Mouse (Mus musculus) ES-Bruce4 (cell line): ENCODE results near the gene Abcc1. TPM values are rescaled to one million over a fixed set of nuclear protein-coding genes. Genes with fewer than 3 reads are reported as not detected.

ENCODE experiments used
- H3K27ac ChIP-seq: 2 replicates; pipeline ENCODE4 v1.5.1; 2012; ENCODE audit warnings: low read length, inconsistent platforms; ENCODE audit not compliant: insufficient read depth
- H3K27me3 ChIP-seq: 2 replicates; pipeline ENCODE4 v1.6.1; 2012; ENCODE audit warnings: mild to moderate bottlenecking, low read length, inconsistent platforms; ENCODE audit not compliant: control insufficient read depth, poor library complexity, insufficient read depth, severe bottlenecking
- H3K36me3 ChIP-seq: 2 replicates; pipeline ENCODE4 v1.6.1; 2012; ENCODE audit warnings: inconsistent platforms, mild to moderate bottlenecking, low read length, moderate library complexity; ENCODE audit not compliant: control insufficient read depth, poor library complexity, insufficient read depth, severe bottlenecking
- H3K4me1 ChIP-seq: one replicate; pipeline ENCODE4 v1.8.1; 2011; ENCODE audit warnings: low read length; ENCODE audit not compliant: control insufficient read depth, insufficient read depth
- H3K4me3 ChIP-seq: 2 replicates; pipeline ENCODE4 v1.5.1; 2011; ENCODE audit warnings: low read depth, mild to moderate bottlenecking, low read length
- H3K9ac ChIP-seq: 2 replicates; pipeline ENCODE4 v1.6.1; 2012; ENCODE audit warnings: low read depth, mild to moderate bottlenecking, inconsistent platforms; ENCODE audit not compliant: poor library complexity, severe bottlenecking
- H3K9me3 ChIP-seq: replicated peaks from 2 replicates; pipeline ENCODE4 v1.6.1; 2012; ENCODE audit warnings: mild to moderate bottlenecking, low read length, inconsistent platforms; ENCODE audit not compliant: control insufficient read depth, poor library complexity, insufficient read depth, severe bottlenecking
- CTCF ChIP-seq: IDR thresholded peaks from one replicate; pipeline ENCODE4 v1.8.1; 2011; ENCODE audit warnings: low read depth, low read length
- EP300 ChIP-seq: IDR thresholded peaks from 2 replicates; pipeline ENCODE4 v1.6.1; 2011; ENCODE audit warnings: low read depth, low read length; ENCODE audit not compliant: insufficient read depth
- POLR2A ChIP-seq: IDR thresholded peaks from one replicate; pipeline ENCODE4 v1.8.1; 2011; ENCODE audit warnings: low read length; ENCODE audit not compliant: insufficient read depth
- polyA plus RNA-seq: library from polyadenylated mRNA; stranded (reverse); fragments of >200 nt; gene quantifications from 2 replicates; pipeline ENCODE4 v1.2.4, GENCODE M21; 2011; ENCODE audit warnings: low read depth; ENCODE audit not compliant: missing spikeins, insufficient read depth, insufficient read length

Gene Abcc1
- polyA plus RNA-seq, 1 experiment = 69.5 TPM

GRCm38 (mm10) chr16:14437446-14437982 is 76.2 kb downstream of the Abcc1 start:
- no peak overlapping the region for H3K27ac ChIP-seq
- no peaks in the 10 kb centered on the region for H3K4me1 ChIP-seq
- peaks cover 2% of the 10 kb centered on the region; the same call in 1 of the 2 replicates for H3K36me3 ChIP-seq
- TF ChIP-seq CTCF (no peak), POLR2A (no peak), EP300 (no peak)
- no peak overlapping the region for H3K4me3 ChIP-seq
- no peaks in the 10 kb centered on the region for H3K27me3 ChIP-seq
- no peak overlapping the region for H3K9ac ChIP-seq
- H3K9me3 ChIP-seq = no peaks in the 10 kb centered on the region

GRCm38 (mm10) chr16:14438561-14438960 is 77.2 kb downstream of the Abcc1 start:
- Histone ChIP-seq H3K4me1 (no peaks in the 10 kb centered on the region), H3K9ac (no peak overlapping the region), H3K4me3 (no peak overlapping the region), H3K27me3 (no peaks in the 10 kb centered on the region), H3K36me3 (peaks cover 2% of the 10 kb centered on the region; the same call in 1 of the 2 replicates), H3K9me3 (no peaks in the 10 kb centered on the region), H3K27ac (no peak overlapping the region)
- no peak for TF ChIP-seq EP300
- no peak for TF ChIP-seq CTCF
- TF ChIP-seq POLR2A = no peak

DNA sequence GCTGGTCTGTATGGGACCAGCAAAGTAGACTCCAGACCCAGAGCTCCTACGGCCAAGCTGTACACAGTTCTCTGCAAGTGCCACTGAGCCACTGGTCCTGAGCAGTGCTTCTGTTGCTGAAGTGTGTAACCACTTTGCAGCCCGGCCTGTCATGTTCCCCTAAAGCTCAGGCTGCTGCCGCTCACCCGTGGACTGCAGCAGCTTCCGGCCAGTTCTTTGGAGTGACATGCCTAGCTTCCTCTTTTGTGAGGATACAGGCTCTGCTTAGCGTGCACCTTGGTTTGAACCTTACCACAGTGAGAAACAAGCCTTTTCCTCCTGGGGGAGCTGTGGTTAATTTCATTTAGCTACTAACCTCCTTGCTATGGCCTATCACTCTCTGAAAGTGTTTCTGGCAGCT is 77.7 kb downstream of the Abcc1 start:
- H3K4me1 ChIP-seq = no peaks in the 10 kb centered on the region
- H3K9ac ChIP-seq = no peak overlapping the region
- no peaks in the 10 kb centered on the region for H3K9me3 ChIP-seq
- no peak overlapping the region for H3K27ac ChIP-seq
- H3K36me3 ChIP-seq = peaks cover 2% of the 10 kb centered on the region; the same call in 1 of the 2 replicates
- H3K27me3 ChIP-seq = no peaks in the 10 kb centered on the region
- TF ChIP-seq POLR2A (no peak), CTCF (no peak), EP300 (no peak)
- no peak overlapping the region for H3K4me3 ChIP-seq

DNA sequence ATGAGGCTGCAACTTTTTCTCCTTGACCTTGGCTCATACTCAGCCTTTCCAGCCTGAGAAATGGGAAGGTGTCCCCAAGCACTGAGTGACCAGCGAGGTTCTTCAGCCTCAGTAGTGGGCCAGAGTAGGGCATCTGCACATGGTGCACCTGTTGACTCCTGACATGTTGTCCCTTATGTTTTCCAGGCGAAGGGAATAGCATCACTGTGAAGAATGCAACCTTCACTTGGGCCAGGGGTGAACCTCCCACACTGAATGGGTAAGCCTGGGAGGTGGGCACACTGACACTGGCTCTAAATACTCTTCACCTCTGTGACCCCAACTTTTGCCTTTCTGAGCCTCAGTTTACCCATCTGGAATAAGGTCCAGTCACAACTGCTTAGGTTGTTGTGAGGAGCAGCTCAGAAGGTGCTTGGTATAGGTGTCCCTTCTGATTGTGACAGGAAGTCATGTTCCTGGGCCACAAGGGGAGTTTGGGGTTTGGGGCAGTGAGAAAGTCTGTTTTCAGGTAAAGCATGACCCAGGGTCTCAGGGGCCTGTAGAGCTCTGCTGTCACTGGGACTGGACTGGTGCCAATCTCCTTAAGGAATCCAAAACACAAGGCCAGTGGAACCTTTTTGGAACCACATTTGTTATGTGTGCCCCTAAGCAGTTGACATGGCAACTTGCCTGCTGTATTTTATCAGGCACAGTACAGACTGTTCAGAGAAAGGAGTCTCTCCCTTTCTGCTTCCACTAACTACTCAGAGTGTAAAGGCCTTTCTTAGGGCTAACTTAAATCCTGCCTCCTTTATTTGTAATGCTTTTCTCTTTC is 78.7 kb downstream of the Abcc1 start:
- Histone ChIP-seq H3K27me3 (no peaks in the 10 kb centered on the region), H3K27ac (no peak overlapping the region), H3K36me3 (peaks cover 2% of the 10 kb centered on the region; the same call in 1 of the 2 replicates), H3K9ac (no peak overlapping the region), H3K4me3 (no peak overlapping the region), H3K4me1 (no peaks in the 10 kb centered on the region), H3K9me3 (no peaks in the 10 kb centered on the region)
- TF ChIP-seq POLR2A (no peak), CTCF (no peak), EP300 (no peak)

DNA sequence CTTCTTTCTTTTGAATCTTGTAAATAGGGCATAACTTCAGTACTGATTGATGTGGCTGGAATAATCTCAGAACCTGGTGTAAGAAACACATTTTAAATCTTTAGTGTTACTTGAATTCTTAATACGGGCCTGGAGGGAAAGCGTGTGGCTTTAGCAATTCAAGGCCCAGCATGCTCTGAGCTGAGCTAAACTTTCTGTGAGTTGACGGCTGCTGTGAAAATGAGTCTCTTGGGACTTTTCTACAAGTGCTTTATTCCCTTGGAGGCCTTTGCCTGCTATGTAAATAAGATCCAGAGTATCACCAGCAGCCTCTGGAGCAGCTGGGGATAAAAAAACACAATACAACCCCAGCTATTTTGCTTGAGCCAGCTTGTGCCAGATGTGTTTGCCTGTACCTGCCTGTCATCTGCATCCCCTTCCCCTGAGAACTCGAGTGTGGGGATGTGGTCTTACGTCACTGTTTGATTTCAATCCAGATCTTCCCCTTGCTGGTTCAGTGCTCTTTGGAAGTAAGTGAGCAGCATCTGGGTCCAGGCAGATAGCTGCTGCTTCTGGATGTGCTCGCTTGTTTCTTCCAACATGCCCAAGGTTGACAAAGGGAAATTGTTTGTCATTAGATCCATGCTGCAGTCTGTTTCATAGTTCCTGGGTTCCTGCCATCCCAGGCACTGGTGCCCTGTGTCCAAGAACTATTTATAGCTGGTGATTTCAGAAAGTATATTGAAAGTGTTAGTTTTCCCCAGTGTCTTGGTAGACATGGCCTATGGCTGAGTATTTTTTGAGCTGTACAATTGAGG is 82.9 kb downstream of the Abcc1 start:
- Histone ChIP-seq H3K9ac (no peak overlapping the region), H3K4me1 (no peaks in the 10 kb centered on the region), H3K9me3 (no peaks in the 10 kb centered on the region), H3K36me3 (no peaks in the 10 kb centered on the region), H3K27ac (no peak overlapping the region), H3K27me3 (no peaks in the 10 kb centered on the region), H3K4me3 (no peak overlapping the region)
- TF ChIP-seq CTCF = no peak
- TF ChIP-seq EP300 = no peak
- no peak for TF ChIP-seq POLR2A

GRCm38 (mm10) chr16:14445197-14445596 is 83.8 kb downstream of the Abcc1 start:
- TF ChIP-seq CTCF (no peak), EP300 (no peak)
- Histone ChIP-seq H3K4me1 (no peaks in the 10 kb centered on the region), H3K27me3 (no peaks in the 10 kb centered on the region), H3K4me3 (no peak overlapping the region), H3K27ac (no peak overlapping the region), H3K36me3 (no peaks in the 10 kb centered on the region), H3K9me3 (no peaks in the 10 kb centered on the region), H3K9ac (no peak overlapping the region)
